Mouse (Mus musculus): ENCODE data around the gene Gm20834.
"Not testable (repeated sequence)": the region's sequence is repeated elsewhere in the genome, so short reads cannot be mapped to it uniquely, and the experiment has no call there.

The Gm20834 gene

GRCm38 (mm10) chrY:10324489-10324888 is at the start of gene Gm20834:
Gm20834 (minus strand) TSS chrY:10324589.
- not testable (repeated sequence) for DNase-seq (ENCODE audit: low spot score)
